Mouse (Mus musculus) liver, postnatal 0 days (tissue): ENCODE data around the gene Atxn10.

Experiments used
- CTCF ChIP-seq: sonication (generic); IDR thresholded peaks from 2 replicates; pipeline ENCODE4 v1.5.1; 2016; ENCODE audit warnings: antibody characterized with exemption, low read depth
- EP300 ChIP-seq: IDR thresholded peaks from 2 replicates; pipeline ENCODE4 v1.6.1; 2016; ENCODE audit warnings: antibody characterized with exemption, low read depth, mild to moderate bottlenecking

DNA sequence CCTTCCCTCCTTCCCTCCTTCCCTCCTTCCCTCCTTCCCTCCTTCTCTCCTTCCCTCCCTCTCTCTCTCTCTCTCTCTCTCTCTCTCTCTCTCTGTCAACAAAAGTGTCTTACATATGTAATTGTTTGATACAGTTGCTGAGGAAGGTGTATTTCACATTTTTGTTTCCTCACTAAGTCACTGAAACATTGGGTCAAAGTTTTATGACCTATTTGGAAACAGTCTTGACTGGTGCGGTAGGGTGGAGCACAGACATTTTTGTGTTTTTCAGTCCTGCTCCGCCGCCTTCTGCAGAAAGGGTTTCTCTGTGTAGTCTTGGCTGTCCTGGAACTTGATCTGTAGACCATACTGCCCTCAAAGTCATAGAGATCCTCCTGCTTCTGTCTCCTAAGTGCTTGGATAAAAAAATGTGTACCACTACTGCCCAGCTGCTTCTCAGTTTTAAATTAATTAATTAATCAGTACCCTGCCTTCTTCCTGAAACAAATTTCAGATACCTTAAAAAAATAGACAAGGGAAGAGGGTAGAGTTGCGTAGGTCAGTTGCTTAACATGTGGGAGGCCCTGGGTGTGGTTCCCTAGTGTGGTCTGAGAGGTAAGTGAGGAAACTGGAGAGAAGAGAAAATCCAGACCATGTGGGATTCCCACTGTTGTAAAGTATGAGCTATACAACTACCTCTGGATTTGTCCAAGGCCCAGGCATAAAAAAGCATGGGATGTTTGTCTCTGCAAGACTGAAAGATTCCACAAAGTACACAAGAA, 21.6 kb downstream of the Atxn10 start:
- TF ChIP-seq CTCF: no peak
- no peak for TF ChIP-seq EP300
